Mouse (Mus musculus) thymus, adult 18-20 months (tissue): Measurements from ENCODE around the gene Cabp2.

ENCODE experiments used
- DNase-seq, 2 experiments: peaks; one replicate each; pipeline ENCODE4 v3.0.0; 2022; ENCODE audit warnings: mixed read lengths in 2 of 2

Cabp2 gene

GRCm38 (mm10) chr19:4083826-4084225, 2.4 kb downstream of the Cabp2 start:
- no peak for DNase-seq

DNA sequence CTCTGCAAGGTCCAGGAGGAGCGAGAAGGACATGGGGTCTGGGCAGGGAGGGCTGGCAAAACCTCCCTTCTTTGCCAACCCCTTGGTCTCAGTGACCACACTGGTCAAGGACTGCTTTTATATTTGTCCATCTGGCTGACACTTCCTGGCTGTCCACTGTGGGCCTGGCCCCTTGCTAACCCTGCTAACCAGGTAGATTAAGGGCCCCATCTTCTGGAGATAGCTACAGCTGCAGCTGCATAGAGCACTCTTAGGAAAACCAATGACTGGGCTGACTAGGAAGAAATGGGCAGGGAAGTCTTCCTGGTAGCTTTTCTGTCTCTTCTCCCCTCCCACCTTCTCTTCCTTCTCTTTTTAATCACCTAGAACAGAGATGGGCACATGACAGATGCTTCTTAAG, 3.6 kb downstream of the Cabp2 start:
- no peak for DNase-seq

DNA sequence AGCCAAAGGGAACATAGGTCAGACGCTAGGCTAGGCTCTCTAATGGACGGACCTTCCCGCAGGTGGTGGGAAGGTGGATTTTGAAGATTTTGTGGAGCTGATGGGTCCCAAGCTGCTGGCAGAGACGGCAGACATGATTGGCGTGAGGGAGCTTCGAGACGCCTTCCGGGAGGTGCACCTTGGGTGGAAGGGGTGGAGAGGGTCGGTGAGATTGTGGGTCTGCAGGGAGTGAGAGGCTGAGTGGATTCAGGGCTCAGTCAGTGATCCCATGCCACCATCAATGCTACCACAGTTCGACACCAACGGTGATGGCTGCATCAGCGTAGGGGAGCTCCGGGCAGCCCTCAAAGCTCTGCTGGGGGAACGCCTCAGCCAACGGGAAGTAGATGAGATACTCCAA, 4.8 kb downstream of the Cabp2 start:
- no peak for DNase-seq

DNA sequence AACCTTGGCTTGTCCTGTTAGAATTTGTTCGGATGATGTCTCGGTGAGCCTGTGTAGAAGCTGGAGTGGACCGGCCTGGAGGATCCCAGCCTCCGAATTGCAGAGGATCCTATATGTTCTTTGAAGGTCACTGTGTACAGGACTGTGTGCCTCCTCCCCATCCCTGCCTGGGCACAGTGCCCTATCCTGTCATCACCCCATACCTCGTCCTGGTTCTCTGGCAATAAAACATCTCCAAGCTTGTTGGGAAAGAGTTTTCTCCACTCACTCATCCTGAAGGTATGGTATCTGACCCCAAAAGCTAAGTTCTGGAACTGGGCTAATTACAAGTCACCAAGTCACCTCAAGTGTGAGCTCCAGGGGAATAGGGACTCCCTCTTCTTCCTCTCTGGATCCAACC, 5.7 kb downstream of the Cabp2 start:
- no peak for DNase-seq

GRCm38 (mm10) chr19:4088146-4088545, 6.8 kb downstream of the Cabp2 start:
- no peak for DNase-seq

GRCm38 (mm10) chr19:4089128-4089527, 7.8 kb downstream of the Cabp2 start:
- no peak for DNase-seq

- DNase-seq, result no peak
These were observed 9.1 kb downstream of the Cabp2 start for GRCm38 (mm10) chr19:4090446-4090845.

GRCm38 (mm10) chr19:4091383-4091782, 10.0 kb downstream of the Cabp2 start:
- DNase-seq, result no peak

- DNase-seq, result no peak
These were observed 11.4 kb downstream of the Cabp2 start for GRCm38 (mm10) chr19:4092750-4093149.

GRCm38 (mm10) chr19:4093772-4094171, 12.4 kb downstream of the Cabp2 start:
- DNase-seq, result no peak

DNA sequence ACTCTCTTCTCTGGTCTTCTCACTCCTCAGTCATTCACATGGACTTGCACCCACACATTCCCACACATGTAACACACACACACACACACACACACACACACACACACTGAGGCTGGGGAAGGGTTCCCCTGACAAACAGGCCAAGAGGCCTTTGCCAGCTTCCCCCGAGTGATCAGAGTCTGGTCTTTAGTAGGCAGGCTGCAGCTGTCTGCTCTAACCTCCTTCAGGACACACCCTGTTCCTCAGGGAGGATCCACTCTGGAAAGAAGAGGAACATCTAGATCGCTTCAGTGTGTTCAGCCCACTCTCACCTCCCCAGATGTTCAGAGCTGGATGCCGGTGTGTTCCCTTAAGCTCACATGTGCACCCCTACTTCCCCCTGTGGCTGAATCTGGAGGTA, 13.0 kb downstream of the Cabp2 start:
- no peak for DNase-seq

DNA sequence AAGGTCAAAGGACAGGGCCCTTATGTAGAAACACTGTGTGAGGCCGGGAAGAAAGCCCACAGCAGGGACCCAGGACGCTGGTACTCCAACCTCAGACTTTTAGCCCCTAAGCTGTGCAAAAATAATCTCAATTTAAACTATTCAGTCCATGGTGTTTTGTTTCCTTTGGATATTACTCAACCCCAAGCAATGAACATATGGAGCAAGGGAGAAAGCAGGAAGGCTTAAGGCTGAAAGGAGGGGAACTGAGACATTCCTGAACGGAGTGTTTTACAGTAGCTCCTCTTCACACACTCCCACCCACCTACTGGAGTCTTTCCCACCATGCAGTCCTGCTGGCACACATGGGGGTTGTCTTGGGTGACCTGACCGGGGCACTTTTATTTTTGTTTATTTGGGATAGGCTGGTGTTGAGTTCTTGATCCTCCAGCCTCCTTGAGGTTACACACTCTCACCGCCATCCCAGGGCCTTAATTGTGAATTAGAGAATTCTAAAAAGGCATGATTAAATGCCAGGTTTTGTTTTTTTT, 13.5 kb downstream of the Cabp2 start:
- DNase-seq, result no peak

GRCm38 (mm10) chr19:4095802-4096201, 14.4 kb downstream of the Cabp2 start:
- no peak for DNase-seq

DNA sequence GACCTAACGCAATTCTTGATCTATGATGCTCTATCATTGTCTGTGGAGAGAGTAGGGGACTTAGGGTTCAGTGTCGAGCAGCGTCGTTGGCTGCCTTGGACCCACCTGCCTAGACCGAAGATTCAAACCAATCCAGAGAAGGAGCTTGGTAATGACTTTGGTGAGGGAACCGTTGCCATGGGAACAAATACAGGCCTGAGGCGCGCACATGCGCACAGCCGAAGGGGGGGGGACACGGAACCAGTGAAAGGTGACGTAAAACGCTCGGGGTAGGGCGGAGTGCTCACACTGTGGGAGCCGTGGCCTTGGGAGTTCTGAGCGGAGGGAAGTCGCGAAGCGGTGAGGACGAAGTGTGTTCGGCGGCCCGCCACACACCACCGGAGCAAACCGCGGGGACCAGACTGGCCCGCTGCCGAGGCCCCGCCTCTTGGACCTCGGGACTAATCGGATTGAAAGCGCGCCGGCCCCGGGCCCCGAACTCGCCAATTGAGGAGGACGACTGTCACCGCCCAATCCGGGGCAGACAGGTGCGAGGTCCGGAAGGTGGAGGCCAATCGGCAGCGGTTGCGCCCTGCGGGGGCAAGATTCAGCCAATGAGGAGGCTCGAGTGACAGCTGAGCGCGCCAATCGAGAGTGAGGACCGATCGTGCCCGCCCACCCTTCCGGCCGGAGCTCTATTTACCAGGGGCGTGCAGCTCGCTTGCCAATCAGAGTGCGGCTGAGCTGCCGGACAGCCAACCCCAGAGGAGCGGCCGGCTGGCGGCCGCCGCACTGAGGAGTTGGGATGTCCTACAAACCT, 15.5 kb downstream of the Cabp2 start, which contains the start of gene Cdk2ap2:
Gene Cdk2ap2, plus strand, starts transcription at position 541 of the 799 bp plus-strand sequence.
- peak; percentile 98 to 99 for DNase-seq

DNA sequence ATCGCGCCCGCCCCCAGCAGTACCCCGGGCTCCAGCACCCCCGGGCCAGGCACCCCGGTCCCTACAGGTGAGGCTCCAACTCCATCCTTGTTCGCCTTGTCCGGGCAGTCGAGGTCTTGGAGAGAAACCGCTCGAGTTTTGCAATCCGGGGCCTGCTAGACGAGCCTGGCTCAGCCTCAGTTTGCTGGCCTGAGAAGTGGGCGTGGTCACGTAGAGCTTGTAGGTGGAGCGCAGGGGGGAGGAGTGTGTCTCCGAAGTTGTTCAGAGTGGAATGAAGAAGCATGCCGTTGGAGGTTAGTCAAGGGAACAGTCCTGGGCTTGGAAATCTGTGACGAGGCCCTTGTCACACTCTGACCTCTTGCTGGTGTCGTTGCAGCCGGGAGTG, 16.1 kb downstream of the Cabp2 start:
- DNase-seq, result no peak

DNA sequence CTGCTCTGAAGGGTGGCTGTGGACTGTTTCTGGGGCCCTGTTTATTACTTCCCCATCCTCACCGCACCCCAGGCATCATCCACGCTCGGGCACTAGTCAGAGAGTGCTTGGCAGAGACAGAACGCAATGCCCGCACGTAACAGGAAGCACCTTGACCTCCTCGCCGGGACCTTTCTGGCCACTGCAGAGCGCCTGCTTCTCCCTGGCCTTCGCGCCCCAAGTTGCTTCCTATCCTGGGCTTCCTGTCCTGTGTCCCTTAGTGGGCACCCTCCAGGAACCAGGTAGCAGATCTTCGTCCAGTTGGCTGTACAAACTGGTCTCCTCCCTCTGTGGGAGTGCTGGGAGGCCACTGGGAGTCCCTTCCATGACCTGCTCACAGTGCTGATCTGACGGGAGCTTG, 17.0 kb downstream of the Cabp2 start:
- DNase-seq, result no peak

DNA sequence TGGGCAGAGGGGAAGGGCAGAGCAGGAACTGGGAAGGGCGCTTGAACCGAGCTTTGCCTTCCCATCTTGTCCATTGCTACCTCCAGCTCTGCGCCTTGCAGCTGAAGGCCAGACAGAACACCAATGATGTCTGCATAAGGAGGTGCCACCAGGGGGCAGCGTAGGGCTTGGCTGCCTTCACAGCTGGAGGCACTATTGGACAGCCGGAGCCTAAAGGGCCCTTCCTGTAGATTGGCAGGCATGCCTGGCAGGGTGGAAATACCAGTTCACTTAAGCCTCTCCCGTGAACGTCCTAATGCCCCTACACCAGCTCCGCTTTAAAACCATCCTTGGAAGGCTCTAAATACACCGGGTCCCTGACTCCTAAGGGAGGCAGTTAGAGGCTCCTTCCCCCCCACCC, 17.7 kb downstream of the Cabp2 start:
- peak; percentile 83 to 86 for DNase-seq

DNA sequence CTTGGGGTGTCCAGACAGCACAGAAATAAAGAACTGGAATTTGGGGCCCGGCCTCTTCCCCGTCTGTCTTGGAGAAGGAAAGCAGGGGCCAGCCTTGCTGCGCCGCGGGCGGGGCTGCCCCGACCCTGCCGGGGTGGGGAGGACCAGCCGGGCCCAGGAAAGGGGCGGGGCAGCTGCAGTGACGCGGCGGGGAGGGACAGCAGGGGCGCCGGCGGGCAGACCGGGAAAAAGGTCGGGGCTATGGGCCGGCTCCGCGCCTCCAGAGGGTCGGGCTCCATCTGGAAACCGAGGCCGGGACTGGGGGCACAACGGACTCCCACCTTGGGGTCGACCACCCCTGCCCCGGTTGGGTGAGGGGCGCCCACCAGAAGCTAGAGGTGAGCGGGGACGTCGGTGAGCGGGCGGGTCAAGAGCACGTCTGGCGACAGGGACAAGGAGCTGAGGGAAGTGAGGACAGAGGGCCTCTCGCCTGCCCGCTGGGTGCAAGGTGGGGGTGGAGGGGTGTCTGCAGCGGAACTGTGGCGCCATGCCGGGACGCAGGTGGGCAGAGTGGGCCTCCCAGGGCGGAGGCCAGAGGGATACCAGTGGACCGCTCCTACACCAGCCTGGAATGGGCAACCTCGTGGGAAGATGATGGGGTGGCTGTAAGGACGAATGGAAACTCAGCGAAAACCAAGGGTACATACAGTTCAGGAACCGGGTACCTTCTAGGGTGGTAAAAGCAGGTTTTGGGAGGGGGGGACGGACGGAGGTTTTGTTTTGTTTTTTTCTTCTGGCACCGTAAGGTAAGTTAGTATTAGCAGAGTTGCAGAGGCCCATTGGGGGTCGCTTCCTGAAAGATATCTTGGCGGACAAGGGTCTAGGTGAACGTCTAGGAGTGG, 18.7 kb downstream of the Cabp2 start, which contains the start of gene Pitpnm1:
Gene Pitpnm1, plus strand, starts transcription at position 162 of the 881 bp plus-strand sequence.
- DNase-seq, result peak; percentile 67 to 75

GRCm38 (mm10) chr19:4100718-4101261, 19.4 kb downstream of the Cabp2 start:
- no peak for DNase-seq

DNA sequence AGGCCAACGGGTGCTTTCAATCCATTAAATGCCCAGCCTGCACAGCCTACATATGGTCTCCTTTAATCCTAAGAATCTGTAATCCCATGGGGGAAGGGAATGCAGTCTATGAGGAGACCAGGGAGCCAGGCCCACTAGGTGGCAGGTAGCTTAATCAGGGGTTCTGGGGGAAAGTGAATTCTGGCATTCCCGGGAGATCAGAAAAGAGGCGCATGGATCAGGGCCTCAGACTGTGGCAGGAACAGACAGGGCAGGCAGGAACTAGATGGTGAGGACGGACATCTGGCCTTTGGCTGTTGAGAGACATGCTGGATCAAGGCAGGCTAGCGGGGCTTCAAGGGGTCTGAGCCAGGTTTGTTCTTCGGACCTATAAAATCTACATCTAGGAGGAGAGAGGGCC, 20.1 kb downstream of the Cabp2 start:
- DNase-seq, result no peak

- DNase-seq, result no peak
These were observed 20.7 kb downstream of the Cabp2 start for GRCm38 (mm10) chr19:4102049-4102448.

DNA sequence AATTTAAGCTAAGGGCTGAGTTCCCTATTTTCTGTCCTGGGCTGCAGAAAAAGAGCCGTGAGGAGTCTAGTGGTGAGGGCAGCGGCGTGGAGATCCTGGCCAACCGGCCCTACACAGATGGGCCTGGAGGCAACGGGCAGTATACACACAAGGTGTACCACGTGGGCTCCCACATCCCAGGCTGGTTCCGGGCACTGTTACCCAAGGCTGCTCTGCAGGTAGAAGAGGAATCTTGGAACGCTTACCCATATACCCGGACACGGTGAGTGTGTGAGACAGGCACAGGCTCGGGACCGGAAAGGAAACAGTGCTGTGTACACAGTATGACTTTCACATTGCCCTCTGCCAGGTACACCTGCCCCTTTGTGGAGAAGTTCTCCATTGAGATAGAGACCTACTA, 21.2 kb downstream of the Cabp2 start:
- no peak for DNase-seq

DNA sequence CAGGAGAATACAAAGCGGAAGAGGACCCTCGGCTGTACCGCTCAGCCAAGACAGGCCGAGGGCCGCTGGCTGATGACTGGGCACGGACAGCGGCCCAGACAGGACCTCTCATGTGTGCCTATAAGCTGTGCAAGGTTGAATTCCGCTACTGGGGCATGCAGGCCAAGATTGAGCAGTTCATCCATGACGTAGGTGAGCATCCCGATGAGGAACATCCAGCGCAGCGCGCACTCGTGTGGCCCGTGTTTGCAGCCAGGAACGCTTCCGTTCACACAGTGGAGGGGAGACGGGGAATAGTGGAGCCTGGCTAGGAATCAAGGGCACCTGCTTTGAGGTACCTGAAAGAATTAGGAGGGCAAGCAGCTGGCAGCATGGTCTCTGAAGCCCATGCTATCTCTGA, 21.9 kb downstream of the Cabp2 start:
- DNase-seq, result no peak
